Mouse (Mus musculus) ES-Bruce4 (cell line): ENCODE results near the gene Kcnc1. TPM values are rescaled to one million over a fixed set of nuclear protein-coding genes. Genes with fewer than 3 reads are reported as not detected.

Experiments used
- H3K27ac ChIP-seq: 2 replicates; pipeline ENCODE4 v1.5.1; 2012; ENCODE audit warnings: low read length, inconsistent platforms; ENCODE audit not compliant: insufficient read depth
- H3K27me3 ChIP-seq: 2 replicates; pipeline ENCODE4 v1.6.1; 2012; ENCODE audit warnings: mild to moderate bottlenecking, low read length, inconsistent platforms; ENCODE audit not compliant: control insufficient read depth, poor library complexity, insufficient read depth, severe bottlenecking
- H3K36me3 ChIP-seq: 2 replicates; pipeline ENCODE4 v1.6.1; 2012; ENCODE audit warnings: inconsistent platforms, mild to moderate bottlenecking, low read length, moderate library complexity; ENCODE audit not compliant: control insufficient read depth, poor library complexity, insufficient read depth, severe bottlenecking
- H3K4me1 ChIP-seq: one replicate; pipeline ENCODE4 v1.8.1; 2011; ENCODE audit warnings: low read length; ENCODE audit not compliant: control insufficient read depth, insufficient read depth
- H3K4me3 ChIP-seq: 2 replicates; pipeline ENCODE4 v1.5.1; 2011; ENCODE audit warnings: low read depth, mild to moderate bottlenecking, low read length
- H3K9ac ChIP-seq: 2 replicates; pipeline ENCODE4 v1.6.1; 2012; ENCODE audit warnings: low read depth, mild to moderate bottlenecking, inconsistent platforms; ENCODE audit not compliant: poor library complexity, severe bottlenecking
- H3K9me3 ChIP-seq: replicated peaks from 2 replicates; pipeline ENCODE4 v1.6.1; 2012; ENCODE audit warnings: mild to moderate bottlenecking, low read length, inconsistent platforms; ENCODE audit not compliant: control insufficient read depth, poor library complexity, insufficient read depth, severe bottlenecking
- CTCF ChIP-seq: IDR thresholded peaks from one replicate; pipeline ENCODE4 v1.8.1; 2011; ENCODE audit warnings: low read depth, low read length
- EP300 ChIP-seq: IDR thresholded peaks from 2 replicates; pipeline ENCODE4 v1.6.1; 2011; ENCODE audit warnings: low read depth, low read length; ENCODE audit not compliant: insufficient read depth
- POLR2A ChIP-seq: IDR thresholded peaks from one replicate; pipeline ENCODE4 v1.8.1; 2011; ENCODE audit warnings: low read length; ENCODE audit not compliant: insufficient read depth
- polyA plus RNA-seq: library from polyadenylated mRNA; stranded (reverse); fragments of >200 nt; gene quantifications from 2 replicates; pipeline ENCODE4 v1.2.4, GENCODE M21; 2011; ENCODE audit warnings: low read depth; ENCODE audit not compliant: missing spikeins, insufficient read depth, insufficient read length

Gene Kcnc1
- polyA plus RNA-seq, 1 experiment = 0.07 TPM

DNA sequence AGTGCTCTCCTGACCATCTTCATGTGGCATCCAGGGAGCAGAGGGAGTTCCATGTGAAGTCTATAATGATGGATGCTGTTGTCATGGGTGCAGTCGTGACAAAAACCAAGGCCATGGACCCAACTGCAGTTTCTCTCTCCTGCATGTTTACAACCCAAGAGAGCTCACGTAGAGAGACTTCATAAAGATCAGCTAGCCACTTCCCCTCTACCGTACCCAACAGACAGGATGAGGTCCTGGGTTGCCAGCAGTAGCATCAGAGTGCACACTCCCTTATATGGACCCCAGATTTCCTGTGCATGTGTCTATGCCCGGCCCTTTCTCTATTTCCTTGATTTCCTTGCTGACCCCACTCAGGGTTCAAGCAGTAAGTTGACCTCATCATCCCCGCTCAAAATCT is 4.6 kb upstream of the Kcnc1 start:
- H3K27ac ChIP-seq = no peak overlapping the region
- H3K27me3 ChIP-seq = peaks cover 3% of the 10 kb centered on the region; the same call in 1 of the 2 replicates
- H3K4me3 ChIP-seq = no peak overlapping the region
- TF ChIP-seq POLR2A = no peak
- TF ChIP-seq CTCF = no peak
- TF ChIP-seq EP300 = no peak
- H3K9ac ChIP-seq = no peak overlapping the region
- no peaks in the 10 kb centered on the region for H3K36me3 ChIP-seq
- H3K4me1 ChIP-seq = no peaks in the 10 kb centered on the region
- no peaks in the 10 kb centered on the region for H3K9me3 ChIP-seq

DNA sequence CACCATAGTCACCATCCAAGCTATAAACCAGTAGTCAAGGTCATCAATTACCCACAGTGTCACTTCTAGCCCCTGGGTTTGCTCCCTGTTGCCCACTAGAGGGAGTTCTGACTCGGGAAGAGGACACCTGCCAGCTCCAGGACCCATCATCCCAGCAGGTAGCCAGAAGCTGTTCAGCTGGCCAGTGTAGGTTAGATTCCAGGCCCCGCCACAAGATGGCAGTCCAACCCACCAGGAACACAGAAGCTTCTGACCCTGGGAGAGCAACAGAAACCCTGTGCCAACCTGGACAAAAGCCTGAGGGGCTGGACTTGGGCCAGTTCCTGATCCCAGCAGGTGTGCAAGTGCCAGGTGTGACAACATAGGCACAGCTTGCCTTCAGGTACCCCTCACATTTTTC is 3.2 kb upstream of the Kcnc1 start:
- no peak overlapping the region for H3K27ac ChIP-seq
- no peak overlapping the region for H3K9ac ChIP-seq
- peaks cover 3% of the 10 kb centered on the region; the same call in 1 of the 2 replicates for H3K27me3 ChIP-seq
- TF ChIP-seq CTCF = peak; percentile 92
- TF ChIP-seq EP300 = 0 out of 2 replicates have a peak, but pooled peaks have one; percentile 14
- no peak for TF ChIP-seq POLR2A
- H3K9me3 ChIP-seq = no peaks in the 10 kb centered on the region
- no peaks in the 10 kb centered on the region for H3K36me3 ChIP-seq
- H3K4me1 ChIP-seq = no peaks in the 10 kb centered on the region
- no peak overlapping the region for H3K4me3 ChIP-seq

DNA sequence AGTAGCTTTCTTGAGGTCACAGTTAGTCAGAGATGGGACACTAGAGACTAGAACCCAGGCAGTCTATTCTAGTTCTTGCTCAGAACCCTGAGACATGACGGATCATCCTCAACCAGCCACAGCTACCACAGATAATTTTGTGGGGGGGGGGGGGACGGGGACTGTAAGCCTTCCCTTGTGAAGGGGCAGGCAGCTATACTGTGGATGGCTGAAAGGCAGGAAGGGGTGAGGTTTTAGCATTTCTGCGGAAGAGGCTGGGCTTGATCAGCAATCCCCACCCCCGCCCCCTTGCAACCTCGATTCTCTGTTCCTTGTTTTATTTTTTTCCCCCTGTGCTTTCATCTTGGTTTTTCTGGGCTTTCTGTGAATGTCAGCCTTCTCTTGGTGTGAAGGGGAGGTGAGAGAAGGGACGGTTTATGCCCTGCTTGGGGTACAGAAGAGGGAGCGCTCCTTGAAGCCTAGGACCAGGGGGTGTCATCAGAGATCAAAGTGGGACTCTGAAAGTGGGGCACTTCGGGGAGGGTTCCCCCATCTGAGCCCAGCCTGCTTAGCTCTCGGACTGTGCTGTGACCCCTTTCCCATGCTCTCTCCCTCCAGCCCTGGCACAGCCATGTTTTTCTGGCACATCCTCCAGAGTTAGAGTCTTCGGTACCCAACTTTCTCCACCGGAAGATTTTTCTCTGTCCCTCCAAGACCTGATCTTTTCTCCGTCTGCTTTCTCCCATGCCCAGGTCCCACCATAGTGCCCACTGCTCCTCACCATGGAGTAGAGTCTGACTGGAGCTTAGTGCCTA is 2.4 kb upstream of the Kcnc1 start:
- Histone ChIP-seq H3K9ac (no peak overlapping the region), H3K9me3 (no peaks in the 10 kb centered on the region), H3K36me3 (no peaks in the 10 kb centered on the region), H3K27me3 (peaks cover 3% of the 10 kb centered on the region; the same call in 1 of the 2 replicates), H3K4me1 (no peaks in the 10 kb centered on the region), H3K27ac (no peak overlapping the region), H3K4me3 (no peak overlapping the region)
- TF ChIP-seq EP300 (no peak), POLR2A (no peak), CTCF (no peak)

DNA sequence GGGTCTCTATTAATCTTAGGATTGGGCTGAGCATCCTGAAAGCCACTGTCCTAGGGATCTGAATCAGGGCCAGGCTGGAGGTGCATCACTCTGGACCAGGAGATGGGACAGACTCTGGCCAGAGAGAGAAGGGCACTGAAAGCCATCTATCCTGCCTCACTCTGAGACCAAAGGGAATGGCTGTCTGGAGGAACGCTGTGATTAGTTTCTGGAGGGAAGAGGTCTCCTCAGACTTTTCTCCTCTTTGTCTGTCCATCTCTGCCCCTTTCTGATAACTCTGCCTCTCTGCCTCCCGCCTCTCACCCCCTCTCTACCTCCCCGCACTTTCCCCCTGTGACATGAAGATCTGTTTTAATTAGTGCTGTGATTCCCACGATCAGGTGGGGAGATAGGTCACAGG is 1.4 kb upstream of the Kcnc1 start:
- H3K4me1 ChIP-seq = no peaks in the 10 kb centered on the region

DNA sequence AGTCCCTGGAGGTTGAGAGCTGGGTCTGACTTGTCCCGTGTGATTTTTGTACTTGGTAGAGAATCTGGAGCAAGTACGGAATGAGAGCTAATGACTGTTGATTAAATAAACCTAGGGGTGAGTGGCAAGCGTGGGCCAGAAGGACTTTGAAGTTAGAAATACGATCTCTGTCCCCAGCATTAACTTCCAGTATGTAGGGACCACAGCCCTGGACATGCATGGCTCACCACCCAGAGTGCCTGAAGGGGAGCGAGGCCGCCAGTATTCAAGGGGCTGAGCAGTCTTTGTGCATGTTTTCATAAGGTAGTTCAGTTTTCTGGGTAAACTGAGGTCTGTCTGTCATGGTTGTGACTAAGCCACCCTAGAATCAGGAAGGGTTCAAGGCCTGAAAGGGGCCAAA is 726 bp upstream of the Kcnc1 start:
- no peaks in the 10 kb centered on the region for H3K9me3 ChIP-seq
- H3K36me3 ChIP-seq = no peaks in the 10 kb centered on the region
- TF ChIP-seq CTCF = no peak
- H3K4me1 ChIP-seq = no peaks in the 10 kb centered on the region
- no peak overlapping the region for H3K4me3 ChIP-seq
- H3K27ac ChIP-seq = no peak overlapping the region
- H3K27me3 ChIP-seq = peaks cover 3% of the 10 kb centered on the region; the same call in 1 of the 2 replicates
- no peak overlapping the region for H3K9ac ChIP-seq

More for the DNA sequence above, 1.4 kb upstream of the Kcnc1 start:
- Histone ChIP-seq H3K36me3 (no peaks in the 10 kb centered on the region), H3K27ac (no peak overlapping the region), H3K4me3 (no peak overlapping the region), H3K9me3 (no peaks in the 10 kb centered on the region), H3K9ac (no peak overlapping the region), H3K27me3 (peaks cover 3% of the 10 kb centered on the region; the same call in 1 of the 2 replicates)
- no peak for TF ChIP-seq POLR2A
- TF ChIP-seq EP300 = no peak
- no peak for TF ChIP-seq CTCF

DNA sequence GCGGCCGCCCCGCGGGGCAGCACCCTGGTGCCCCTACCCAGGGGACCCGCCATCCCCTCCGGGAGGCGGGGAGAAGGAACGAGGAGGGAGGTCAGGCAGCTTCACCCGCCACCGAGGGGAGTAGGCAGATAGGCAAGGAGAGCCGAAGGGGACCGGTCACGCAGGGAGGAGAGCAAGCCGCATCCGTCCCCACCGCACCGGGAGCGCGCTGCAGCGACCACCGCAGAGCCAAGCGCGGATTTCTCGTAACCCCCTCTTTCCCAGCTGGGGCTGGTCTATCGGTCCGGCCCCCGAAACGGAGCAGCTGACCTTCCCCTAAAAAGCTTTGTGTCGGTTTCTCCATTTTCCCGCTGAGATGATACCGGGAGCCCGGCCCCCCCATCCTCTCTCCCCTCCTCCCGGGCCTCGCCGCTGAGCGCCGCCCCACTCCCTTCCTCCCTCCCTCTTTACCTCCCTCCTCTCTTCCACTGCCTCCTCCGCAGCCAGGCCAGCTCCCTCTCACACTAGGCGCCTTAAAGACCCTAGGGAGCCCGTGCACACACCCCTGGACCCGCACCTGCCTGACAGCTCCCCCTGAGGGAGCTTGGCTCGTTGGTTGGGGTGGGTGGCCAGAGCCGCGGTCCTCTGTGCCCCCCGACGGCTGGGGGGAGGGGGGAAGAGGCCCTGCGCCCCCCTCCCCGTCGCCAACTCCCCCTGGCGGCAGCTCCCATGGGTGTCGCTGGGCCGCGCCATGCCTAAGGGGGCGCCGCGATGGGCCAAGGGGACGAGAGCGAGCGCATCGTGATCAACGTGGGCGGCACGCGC is 833 bp downstream of the Kcnc1 start:
- no peak for TF ChIP-seq CTCF
- TF ChIP-seq EP300 = no peak
- TF ChIP-seq POLR2A = no peak
- H3K4me3 ChIP-seq = peak overlapping the region; percentile 54
- H3K9me3 ChIP-seq = no peaks in the 10 kb centered on the region
- H3K4me1 ChIP-seq = no peaks in the 10 kb centered on the region
- no peak overlapping the region for H3K9ac ChIP-seq
- no peak overlapping the region for H3K27ac ChIP-seq
- H3K27me3 ChIP-seq = peaks cover 3% of the 10 kb centered on the region; the same call in 1 of the 2 replicates
- no peaks in the 10 kb centered on the region for H3K36me3 ChIP-seq
